Mouse (Mus musculus): Measurements from ENCODE around the gene Ube2v1. TPM values are rescaled to one million over a fixed set of nuclear protein-coding genes. Genes with fewer than 3 reads are reported as not detected.

Ube2v1 gene
- polyA plus RNA-seq, 1 experiment from 2014 or later = 195 TPM

DNA sequence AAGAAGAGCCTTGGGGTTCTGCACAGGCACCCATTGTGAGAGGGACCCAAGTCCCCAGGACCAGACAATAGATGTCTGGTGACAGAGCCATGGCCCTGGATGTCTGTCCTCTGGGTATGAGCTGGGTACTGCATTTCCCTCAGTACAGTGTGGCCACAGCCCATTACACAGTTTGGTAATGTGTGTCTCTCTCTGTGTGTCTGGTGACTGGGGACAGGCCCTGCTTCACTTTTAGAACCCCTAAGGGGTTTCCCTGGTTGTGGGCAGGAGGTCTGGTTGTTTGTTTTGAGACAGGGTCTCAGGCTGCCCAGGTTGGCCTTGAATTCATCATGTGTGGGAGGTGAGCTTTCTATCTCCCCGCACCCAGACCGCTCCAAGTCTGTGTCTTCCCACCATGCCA, 46.6 kb downstream of the Ube2v1 start:
- H3K27ac ChIP-seq (ENCODE audit: low read depth, low read length) = peak overlapping the region; percentile 54; the same call in 1 of the 2 replicates

DNA sequence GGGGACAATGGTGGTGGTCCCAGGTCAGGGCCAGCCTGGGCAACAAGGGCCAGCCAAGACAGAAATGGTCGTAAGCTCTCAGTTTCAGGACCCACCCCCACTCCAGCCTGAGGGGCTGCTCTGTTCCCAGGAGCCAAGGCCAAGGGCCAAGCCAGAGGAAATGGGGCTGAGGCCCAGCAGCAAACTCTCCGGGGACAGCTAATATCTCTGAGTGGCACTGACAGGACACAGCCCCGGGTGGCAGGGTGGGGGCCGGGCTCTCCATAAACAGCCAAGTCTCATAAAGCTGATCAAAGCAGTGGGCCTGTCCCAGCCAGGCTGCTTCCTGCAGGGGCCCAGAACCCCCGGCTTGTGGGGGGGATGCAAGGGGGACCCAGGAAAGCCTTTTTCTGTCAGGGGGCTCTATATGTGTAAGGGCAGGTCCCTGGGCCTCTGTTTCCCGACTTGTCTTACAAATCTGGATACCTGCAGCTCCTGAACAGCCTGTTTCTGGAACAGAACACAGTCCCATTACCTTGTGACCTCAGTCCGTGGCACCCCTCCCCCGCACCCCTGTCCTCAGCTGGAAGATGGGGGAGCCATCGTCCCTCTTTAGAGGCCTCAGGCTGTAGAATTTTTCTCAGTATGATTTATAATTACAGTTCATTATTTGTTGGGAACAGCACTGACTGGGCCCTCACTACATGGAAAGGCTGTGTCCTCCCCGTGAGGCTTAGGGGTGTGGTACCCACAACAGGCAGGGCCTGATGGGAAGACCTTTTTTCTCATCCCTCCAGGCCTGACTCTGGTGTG, 48.5 kb downstream of the Ube2v1 start:
- Histone ChIP-seq H3K4me1 (ENCODE audit: control insufficient read depth, insufficient read depth, low read length) (peaks cover 43% of the 10 kb centered on the region), H3K4me2 (peak overlapping the region; percentile 24), H3K9ac (ENCODE audit: low read depth, low read length) (peak overlapping the region; percentile 28; the same call in 1 of the 2 replicates), H3K4me3 (ENCODE audit: low read depth, low read length) (no peak overlapping the region), H3K9me3 (replicated peaks; ENCODE audit: control insufficient read depth, low read length) (no peaks in the 10 kb centered on the region), H3K27me3 (ENCODE audit: control insufficient read depth, insufficient read depth, low read length) (no peaks in the 10 kb centered on the region), H3K27ac (ENCODE audit: low read depth, low read length) (peak overlapping the region; percentile 75), H3K36me3 (ENCODE audit: control insufficient read depth, insufficient read depth, low read length) (no peaks in the 10 kb centered on the region)
- no peak for ATAC-seq (replicated peaks; ENCODE audit: insufficient number of reproducible peaks, low FRiP score, low TSS enrichment)
- WGBS (ENCODE audit: insufficient replicate concordance) = 28% methylated on average over 10 of the region's 10 CpGs

More for the DNA sequence above, 46.6 kb downstream of the Ube2v1 start:
- Histone ChIP-seq H3K9me3 (replicated peaks; ENCODE audit: control insufficient read depth, low read length) (no peaks in the 10 kb centered on the region), H3K9ac (ENCODE audit: low read depth, low read length) (no peak overlapping the region), H3K36me3 (ENCODE audit: control insufficient read depth, insufficient read depth, low read length) (no peaks in the 10 kb centered on the region), H3K27me3 (ENCODE audit: control insufficient read depth, insufficient read depth, low read length) (no peaks in the 10 kb centered on the region), H3K4me3 (ENCODE audit: low read depth, low read length) (no peak overlapping the region), H3K4me2 (no peak overlapping the region), H3K4me1 (ENCODE audit: control insufficient read depth, insufficient read depth, low read length) (peaks cover 54% of the 10 kb centered on the region)
- 77% methylated on average over 2 of the region's 2 CpGs for WGBS (ENCODE audit: insufficient replicate concordance)
- no peak for ATAC-seq (replicated peaks; ENCODE audit: insufficient number of reproducible peaks, low FRiP score, low TSS enrichment)

DNA sequence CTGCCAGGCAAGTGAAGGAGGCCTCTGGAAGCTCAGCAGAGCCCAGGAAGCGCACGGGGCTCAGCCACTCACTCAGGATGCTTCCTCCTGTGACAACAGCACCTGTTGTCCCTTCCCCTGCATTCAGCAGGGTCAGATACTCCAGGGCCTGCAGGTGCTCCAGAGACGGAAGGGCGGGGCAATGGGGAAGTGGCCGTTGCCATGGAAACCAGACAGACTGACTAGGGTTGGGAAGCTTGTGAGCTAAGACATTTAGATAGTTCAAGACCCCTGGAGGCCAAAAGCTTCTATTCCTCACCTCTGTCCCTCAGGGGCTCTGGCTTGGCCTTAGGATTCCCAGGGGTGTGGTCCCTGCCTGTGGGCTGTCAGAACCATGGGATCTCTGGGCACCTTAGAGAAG, 53.4 kb downstream of the Ube2v1 start:
- H3K4me1 ChIP-seq (ENCODE audit: control insufficient read depth, insufficient read depth, low read length) = peaks cover 20% of the 10 kb centered on the region
- no peak overlapping the region for H3K9ac ChIP-seq (ENCODE audit: low read depth, low read length)
- no peaks in the 10 kb centered on the region for H3K27me3 ChIP-seq (ENCODE audit: control insufficient read depth, insufficient read depth, low read length)
- H3K27ac ChIP-seq (ENCODE audit: low read depth, low read length) = no peak overlapping the region
- H3K4me3 ChIP-seq (ENCODE audit: low read depth, low read length) = no peak overlapping the region
- no peaks in the 10 kb centered on the region for H3K9me3 ChIP-seq (replicated peaks; ENCODE audit: control insufficient read depth, low read length)
- ATAC-seq (replicated peaks; ENCODE audit: insufficient number of reproducible peaks, low FRiP score, low TSS enrichment) = no peak
- no peaks in the 10 kb centered on the region for H3K36me3 ChIP-seq (ENCODE audit: control insufficient read depth, insufficient read depth, low read length)
- H3K4me2 ChIP-seq = no peak overlapping the region
- 42% methylated on average over 5 of the region's 5 CpGs for WGBS (ENCODE audit: insufficient replicate concordance)

DNA sequence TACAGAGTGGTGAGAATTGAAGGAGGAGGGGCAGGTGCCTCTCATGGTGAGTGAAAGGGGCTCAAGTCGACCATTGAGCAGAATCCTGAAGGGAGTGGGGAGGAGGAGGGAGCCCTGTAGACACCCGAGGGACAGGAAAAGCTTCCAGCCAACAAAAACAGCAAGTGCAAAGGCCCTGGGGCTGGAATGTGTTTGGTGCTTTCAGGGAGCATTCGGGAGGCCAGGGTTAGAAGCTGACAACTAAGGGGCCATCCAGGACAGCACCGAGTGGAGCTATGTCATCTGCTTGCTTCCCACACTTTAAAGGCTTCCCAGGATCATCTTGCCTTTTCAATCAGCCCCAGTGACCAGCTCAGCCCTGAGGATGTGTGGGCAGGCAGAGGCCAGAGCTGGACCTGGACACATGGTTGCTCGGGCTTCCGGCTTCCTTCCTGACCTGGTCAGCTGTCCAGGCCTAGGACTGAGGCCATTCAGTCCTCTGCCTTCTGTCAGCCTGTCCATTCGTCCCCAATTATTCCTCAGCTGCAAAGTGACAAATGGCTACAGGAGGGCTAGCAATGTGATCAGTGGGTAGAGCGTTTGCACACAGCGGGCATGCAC, 54.6 kb downstream of the Ube2v1 start:
- H3K4me1 ChIP-seq (ENCODE audit: control insufficient read depth, insufficient read depth, low read length) = peaks cover 8% of the 10 kb centered on the region; the same call in 1 of the 2 replicates
- no peaks in the 10 kb centered on the region for H3K27me3 ChIP-seq (ENCODE audit: control insufficient read depth, insufficient read depth, low read length)
- WGBS (ENCODE audit: insufficient replicate concordance) = 63% methylated on average over 9 of the region's 9 CpGs
- no peak overlapping the region for H3K4me3 ChIP-seq (ENCODE audit: low read depth, low read length)
- no peaks in the 10 kb centered on the region for H3K9me3 ChIP-seq (replicated peaks; ENCODE audit: control insufficient read depth, low read length)
- no peak overlapping the region for H3K4me2 ChIP-seq
- no peak for ATAC-seq (replicated peaks; ENCODE audit: insufficient number of reproducible peaks, low FRiP score, low TSS enrichment)
- no peak overlapping the region for H3K27ac ChIP-seq (ENCODE audit: low read depth, low read length)
- no peak overlapping the region for H3K9ac ChIP-seq (ENCODE audit: low read depth, low read length)
- no peaks in the 10 kb centered on the region for H3K36me3 ChIP-seq (ENCODE audit: control insufficient read depth, insufficient read depth, low read length)

DNA sequence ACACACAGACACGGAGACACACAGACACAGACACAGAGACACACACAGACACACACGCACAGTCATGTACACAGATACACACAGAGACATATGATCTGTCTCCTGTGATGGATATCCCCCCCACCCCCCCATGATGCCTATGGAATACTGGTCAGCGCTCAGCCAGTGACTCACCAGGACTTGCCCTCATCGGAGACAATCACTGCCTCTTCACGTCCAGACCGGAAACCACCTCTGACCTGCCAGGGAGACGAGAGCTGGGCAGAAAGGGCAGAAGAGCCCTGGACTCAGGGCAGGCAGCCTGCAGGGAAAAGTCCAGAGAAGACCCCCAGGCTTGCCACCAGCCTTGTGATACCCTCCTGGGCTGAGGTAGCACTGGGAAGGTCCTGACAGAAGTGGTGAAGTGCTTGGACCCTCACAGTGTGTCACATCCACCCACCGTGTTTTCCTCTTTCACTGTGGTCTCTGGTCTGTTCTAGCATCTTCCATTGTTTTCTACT, 55.7 kb downstream of the Ube2v1 start:
- Histone ChIP-seq H3K4me1 (ENCODE audit: control insufficient read depth, insufficient read depth, low read length) (no peaks in the 10 kb centered on the region), H3K4me3 (ENCODE audit: low read depth, low read length) (no peak overlapping the region), H3K36me3 (ENCODE audit: control insufficient read depth, insufficient read depth, low read length) (no peaks in the 10 kb centered on the region), H3K9ac (ENCODE audit: low read depth, low read length) (no peak overlapping the region), H3K27ac (ENCODE audit: low read depth, low read length) (no peak overlapping the region), H3K9me3 (replicated peaks; ENCODE audit: control insufficient read depth, low read length) (no peaks in the 10 kb centered on the region), H3K4me2 (no peak overlapping the region), H3K27me3 (ENCODE audit: control insufficient read depth, insufficient read depth, low read length) (no peaks in the 10 kb centered on the region)
- 67% methylated on average over 8 of the region's 8 CpGs for WGBS (ENCODE audit: insufficient replicate concordance)
- no peak for ATAC-seq (replicated peaks; ENCODE audit: insufficient number of reproducible peaks, low FRiP score, low TSS enrichment)

DNA sequence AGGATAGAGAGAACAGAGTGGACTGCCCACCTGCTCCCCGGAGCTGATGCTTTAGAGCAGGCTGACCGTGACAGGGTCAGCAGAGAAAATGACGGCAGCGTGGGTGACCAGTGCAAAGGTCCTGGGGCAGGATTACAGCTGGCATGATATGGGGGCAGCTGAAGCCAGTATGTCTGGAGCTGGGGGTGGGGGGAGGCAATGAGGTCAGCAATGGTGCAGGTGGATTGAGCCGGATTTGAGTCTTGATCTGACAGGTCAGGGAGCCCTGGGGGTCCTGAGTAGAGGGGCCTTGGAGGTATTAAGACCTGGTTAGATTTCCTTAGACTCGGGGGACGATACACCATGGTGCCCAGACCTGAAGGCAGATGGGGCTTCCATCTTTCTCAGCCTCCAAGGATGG, 56.3 kb downstream of the Ube2v1 start:
- WGBS (ENCODE audit: insufficient replicate concordance) = 86% methylated on average over 7 of the region's 7 CpGs

DNA sequence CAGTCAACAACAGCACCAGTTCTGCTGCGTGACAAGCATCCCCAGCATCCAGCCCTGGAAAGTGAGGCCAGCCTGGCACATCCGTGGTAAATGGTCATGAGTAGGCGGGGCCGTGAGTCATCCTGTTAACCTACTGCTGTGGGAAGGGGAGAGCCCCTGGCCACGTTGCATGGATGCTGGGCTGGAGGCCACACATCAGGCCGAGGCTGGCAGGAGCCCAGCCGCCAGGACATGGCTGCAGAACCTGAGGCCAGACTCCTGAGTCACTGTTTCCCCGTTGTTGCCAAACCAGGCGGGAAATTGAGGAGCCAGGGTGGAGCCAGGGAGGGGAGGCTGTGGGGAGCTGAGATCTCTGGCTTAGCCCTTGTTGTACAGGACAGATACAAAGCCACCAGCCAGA, 57.1 kb downstream of the Ube2v1 start:
- WGBS (ENCODE audit: insufficient replicate concordance) = 60% methylated on average over 9 of the region's 9 CpGs
- Histone ChIP-seq H3K27me3 (ENCODE audit: control insufficient read depth, insufficient read depth, low read length) (no peaks in the 10 kb centered on the region), H3K4me2 (no peak overlapping the region), H3K27ac (ENCODE audit: low read depth, low read length) (no peak overlapping the region), H3K4me1 (ENCODE audit: control insufficient read depth, insufficient read depth, low read length) (peaks cover 3% of the 10 kb centered on the region; the same call in 1 of the 2 replicates), H3K4me3 (ENCODE audit: low read depth, low read length) (no peak overlapping the region), H3K36me3 (ENCODE audit: control insufficient read depth, insufficient read depth, low read length) (no peaks in the 10 kb centered on the region), H3K9me3 (replicated peaks; ENCODE audit: control insufficient read depth, low read length) (no peaks in the 10 kb centered on the region), H3K9ac (ENCODE audit: low read depth, low read length) (no peak overlapping the region)
- no peak for ATAC-seq (replicated peaks; ENCODE audit: insufficient number of reproducible peaks, low FRiP score, low TSS enrichment)

More for the DNA sequence above, 56.3 kb downstream of the Ube2v1 start:
- H3K4me3 ChIP-seq (ENCODE audit: low read depth, low read length) = no peak overlapping the region
- no peak overlapping the region for H3K9ac ChIP-seq (ENCODE audit: low read depth, low read length)
- no peak overlapping the region for H3K4me2 ChIP-seq
- H3K27ac ChIP-seq (ENCODE audit: low read depth, low read length) = no peak overlapping the region
- no peaks in the 10 kb centered on the region for H3K36me3 ChIP-seq (ENCODE audit: control insufficient read depth, insufficient read depth, low read length)
- ATAC-seq (replicated peaks; ENCODE audit: insufficient number of reproducible peaks, low FRiP score, low TSS enrichment) = no peak
- H3K27me3 ChIP-seq (ENCODE audit: control insufficient read depth, insufficient read depth, low read length) = no peaks in the 10 kb centered on the region
- no peaks in the 10 kb centered on the region for H3K4me1 ChIP-seq (ENCODE audit: control insufficient read depth, insufficient read depth, low read length)
- no peaks in the 10 kb centered on the region for H3K9me3 ChIP-seq (replicated peaks; ENCODE audit: control insufficient read depth, low read length)

DNA sequence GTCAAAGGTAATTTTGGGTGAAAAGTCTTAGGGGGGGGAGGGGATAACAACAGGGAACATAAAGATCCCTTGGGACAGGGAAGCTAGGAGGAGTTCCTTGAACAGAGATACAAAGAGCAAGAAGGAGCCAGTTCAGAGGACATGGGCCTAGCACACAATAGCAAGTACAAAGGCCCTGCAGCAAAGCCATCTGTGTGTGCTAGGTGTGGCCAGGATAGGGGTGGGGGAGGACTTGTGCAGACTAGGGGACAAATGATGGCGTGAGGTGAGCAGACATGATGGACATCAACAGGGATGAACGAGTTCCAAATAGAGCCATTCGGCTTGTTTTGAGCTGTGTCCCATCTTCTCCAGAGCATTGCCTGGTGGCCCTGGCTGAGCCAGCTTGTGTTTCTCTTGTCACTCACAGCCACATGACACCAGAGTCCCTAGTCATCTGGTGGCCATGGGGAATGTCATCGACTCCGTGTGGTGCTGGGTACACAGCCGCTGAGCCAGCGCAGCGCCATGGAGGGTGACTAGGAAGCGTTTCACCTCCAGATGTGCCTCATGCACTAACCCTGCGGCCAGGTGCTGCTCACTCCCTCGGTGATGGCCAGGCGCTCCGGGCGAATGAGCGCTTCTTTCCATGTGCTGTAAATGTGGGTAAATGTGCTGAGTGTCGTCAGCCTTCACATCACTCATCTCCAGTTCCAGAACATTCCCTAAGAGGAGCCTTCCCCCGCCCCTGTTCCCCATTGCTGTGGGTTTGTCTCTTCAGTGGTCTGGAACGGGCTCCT, 60.3 kb downstream of the Ube2v1 start:
- Histone ChIP-seq H3K4me2 (no peak overlapping the region), H3K27ac (ENCODE audit: low read depth, low read length) (no peak overlapping the region), H3K36me3 (ENCODE audit: control insufficient read depth, insufficient read depth, low read length) (no peaks in the 10 kb centered on the region), H3K27me3 (ENCODE audit: control insufficient read depth, insufficient read depth, low read length) (no peaks in the 10 kb centered on the region), H3K4me3 (ENCODE audit: low read depth, low read length) (no peak overlapping the region), H3K9me3 (replicated peaks; ENCODE audit: control insufficient read depth, low read length) (no peaks in the 10 kb centered on the region), H3K4me1 (ENCODE audit: control insufficient read depth, insufficient read depth, low read length) (peaks cover 4% of the 10 kb centered on the region; the same call in 1 of the 2 replicates), H3K9ac (ENCODE audit: low read depth, low read length) (no peak overlapping the region)
- no peak for ATAC-seq (replicated peaks; ENCODE audit: insufficient number of reproducible peaks, low FRiP score, low TSS enrichment)
- 77% methylated on average over 18 of the region's 18 CpGs for WGBS (ENCODE audit: insufficient replicate concordance)

All from heart, embryonic 11.5 days (tissue).